Mouse (Mus musculus): ENCODE results near the gene Gclm. TPM values are rescaled to one million over a fixed set of nuclear protein-coding genes. Genes with fewer than 3 reads are reported as not detected.

The Gclm gene
- polyA plus RNA-seq (2014; fragmentation: Illumina TruSeq; extraction: RNeasy Lipid Tissue Mini Kit (QIAGEN cat#74804); ENCODE audit: insufficient read depth, low read depth, low replicate concordance), result 28.4 TPM

DNA sequence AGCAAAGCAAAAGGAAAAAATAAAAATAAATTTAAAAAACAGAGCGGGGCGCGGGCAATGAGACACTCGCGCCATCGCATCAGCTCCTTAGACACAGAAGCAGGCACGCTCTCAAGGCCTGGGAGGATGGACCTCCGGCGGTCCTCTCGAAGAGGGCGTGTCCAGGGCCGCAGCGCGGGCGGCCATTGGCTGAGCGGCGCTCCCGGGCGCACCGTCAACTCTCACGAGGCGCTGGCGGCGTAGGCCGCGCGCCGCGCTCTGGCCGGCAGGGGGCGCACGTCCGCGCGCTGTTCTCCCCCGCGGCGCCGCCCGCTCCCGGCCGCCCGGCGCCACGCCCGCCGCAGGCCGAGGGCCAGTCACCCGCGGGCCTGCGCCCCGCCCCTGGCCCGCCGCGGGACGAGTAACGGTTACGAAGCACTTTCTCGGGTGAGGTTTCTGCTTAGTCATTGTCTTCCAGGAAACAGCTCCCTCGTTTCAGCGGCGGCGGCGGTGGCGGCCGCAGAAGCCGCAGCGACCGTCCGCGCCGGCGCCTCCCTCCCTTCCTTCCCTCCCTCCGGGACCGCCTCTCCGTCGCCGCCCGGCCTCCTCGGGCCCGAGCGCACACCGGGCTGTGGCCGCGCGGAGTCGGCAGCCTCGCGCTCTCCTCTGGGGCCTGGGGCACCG is at the start of gene Gclm:
Gene Gclm, plus strand, starts transcription at position 343 of the 663 bp plus-strand sequence.

DNA sequence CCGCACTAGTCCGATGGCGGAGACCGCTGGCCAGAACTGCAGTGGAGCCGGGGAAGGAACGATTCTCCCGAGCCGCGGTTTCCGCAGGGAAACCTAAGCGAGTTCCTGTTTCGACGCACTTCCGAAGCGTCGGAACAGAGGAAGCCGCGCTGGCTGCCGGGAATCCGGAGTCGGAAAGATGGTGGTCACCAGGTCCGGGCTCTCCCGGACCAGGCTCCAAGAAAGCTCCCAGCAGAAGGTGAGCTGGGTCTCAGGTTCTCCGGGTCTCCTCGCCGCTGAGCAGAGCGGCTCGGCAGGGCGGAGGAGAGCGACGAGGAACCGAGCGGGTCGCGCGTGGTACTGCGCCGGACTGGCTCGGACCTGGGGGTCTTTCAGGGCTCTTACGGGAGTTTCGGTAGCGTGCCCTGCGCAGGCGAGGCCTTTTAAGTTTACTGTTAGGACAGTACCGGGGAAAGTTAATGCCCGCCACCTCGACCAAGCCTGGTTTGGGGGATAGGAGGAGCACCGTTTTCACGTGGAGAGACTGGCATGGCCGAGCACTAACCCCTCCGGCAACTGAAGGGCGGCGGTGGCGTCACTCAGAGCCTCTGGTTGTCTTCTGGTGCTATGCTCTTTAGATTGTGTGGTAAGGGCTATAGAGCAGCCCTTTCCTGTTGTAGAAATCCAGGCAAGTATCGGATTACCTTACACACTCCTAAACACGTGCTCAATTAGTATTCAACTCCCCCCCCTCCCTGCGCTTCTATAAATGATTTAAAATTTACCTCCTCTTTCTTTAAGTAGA is 29.1 kb downstream of the Gclm start, which contains the start of gene Dnttip2:
Gene Dnttip2, plus strand, starts transcription at position 148 of the 784 bp plus-strand sequence.

DNA sequence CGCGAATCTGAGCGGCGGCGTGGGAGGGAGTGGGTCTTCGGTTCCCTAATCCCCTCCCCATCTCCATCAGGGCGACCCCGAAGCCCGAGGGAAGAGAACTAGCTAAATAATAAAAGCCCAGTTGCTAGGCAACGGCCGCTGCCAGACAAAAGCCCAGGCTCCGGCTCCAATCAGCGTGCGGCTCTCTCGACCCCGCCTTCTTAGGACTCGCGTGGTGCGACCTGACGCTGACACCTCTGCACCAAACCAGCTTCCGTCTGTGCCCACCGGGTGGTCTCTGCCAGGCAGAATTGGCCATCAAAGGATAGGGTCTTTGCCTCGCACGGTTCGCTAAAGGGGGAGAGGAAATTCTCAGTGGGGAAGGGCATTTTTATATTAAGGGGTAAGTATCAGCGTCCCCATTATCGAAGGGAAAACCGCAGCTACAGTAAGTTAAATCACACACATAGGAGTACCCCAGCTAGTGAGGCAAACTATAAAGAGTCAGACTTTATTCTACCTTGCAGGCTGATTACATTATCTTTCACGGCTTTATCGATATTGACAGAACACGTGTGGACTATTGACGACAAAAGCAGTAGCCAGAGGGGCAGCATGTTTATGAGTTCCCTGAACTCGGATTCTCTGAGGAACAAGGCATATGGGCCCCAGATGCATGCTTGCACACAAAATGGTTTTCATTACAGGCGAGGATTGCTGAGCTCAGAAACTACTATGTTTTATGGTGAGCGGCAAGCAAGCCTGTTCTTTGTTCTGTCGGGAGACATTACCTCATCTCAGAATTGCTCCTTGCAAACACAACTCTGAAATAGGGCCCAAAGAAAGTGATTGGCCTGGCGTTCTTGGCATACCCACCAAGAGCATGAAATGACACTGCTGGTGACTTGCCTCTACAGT is 48.8 kb downstream of the Gclm start, which contains the start of gene Bcar3:
Gene Bcar3, plus strand, starts transcription at position 183 of the 897 bp plus-strand sequence.

Other genes starting within 250 kb of the Gclm start
- gene Abca4, start 201.1 kb upstream of the Gclm start, polyA plus RNA-seq (2014; fragmentation: Illumina TruSeq; extraction: RNeasy Lipid Tissue Mini Kit (QIAGEN cat#74804); ENCODE audit: insufficient read depth, low read depth, low replicate concordance), result 2.5 TPM
- 23.7 TPM for gene Dnttip2, start 28.8 kb downstream of the Gclm start, polyA plus RNA-seq (2014; fragmentation: Illumina TruSeq; extraction: RNeasy Lipid Tissue Mini Kit (QIAGEN cat#74804); ENCODE audit: insufficient read depth, low read depth, low replicate concordance)
- gene Bcar3, start 48.6 kb downstream of the Gclm start, polyA plus RNA-seq (2014; fragmentation: Illumina TruSeq; extraction: RNeasy Lipid Tissue Mini Kit (QIAGEN cat#74804); ENCODE audit: insufficient read depth, low read depth, low replicate concordance), result 21.6 TPM